Mouse (Mus musculus) liver, embryonic 16.5 days (tissue): Measurements from ENCODE around the gene Hist1h2bp. TPM values are rescaled to one million over a fixed set of nuclear protein-coding genes. Genes with fewer than 3 reads are reported as not detected.
"Not testable (repeated sequence)": the region's sequence is repeated elsewhere in the genome, so short reads cannot be mapped to it uniquely, and the experiment has no call there.

Experiments used
- ATAC-seq: fragments of 200-750 bp; cut with Nextera tagmentation; 2 replicates; pipeline ENCODE4 v1.8.0; 2017; ENCODE audit warnings: low read depth, mild to moderate bottlenecking, moderate number of reproducible peaks, moderate library complexity
- H3K27ac ChIP-seq: fragments of 300-500 bp; sonication (generic); 2 replicates; pipeline ENCODE4 v1.5.1; 2014; ENCODE audit warnings: mild to moderate bottlenecking, low read length
- H3K27me3 ChIP-seq: fragments of 300-500 bp; sonication (generic); 2 replicates; pipeline ENCODE4 v1.6.1; 2014; ENCODE audit warnings: low read depth, low read length, mixed read lengths; ENCODE audit not compliant: control insufficient read depth, insufficient read depth
- H3K36me3 ChIP-seq: fragments of 300-500 bp; sonication (generic); 2 replicates; pipeline ENCODE4 v1.6.1; 2014; ENCODE audit warnings: mild to moderate bottlenecking; ENCODE audit not compliant: control insufficient read depth, insufficient read depth
- H3K4me1 ChIP-seq: fragments of 300-500 bp; sonication (generic); 2 replicates; pipeline ENCODE4 v1.6.1; 2014; ENCODE audit warnings: low read depth, low read length, mixed read lengths; ENCODE audit not compliant: control insufficient read depth
- H3K4me2 ChIP-seq: fragments of 300-500 bp; sonication (generic); 2 replicates; pipeline ENCODE4 v1.6.1; 2014; ENCODE audit warnings: low read depth, low read length, mixed read lengths
- H3K4me3 ChIP-seq: fragments of 300-500 bp; sonication (generic); 2 replicates; pipeline ENCODE4 v1.5.1; 2014; ENCODE audit warnings: low read depth, mild to moderate bottlenecking, low read length
- H3K9ac ChIP-seq: fragments of 300-500 bp; sonication (generic); 2 replicates; pipeline ENCODE4 v1.6.1; 2014; ENCODE audit warnings: low read depth, low read length
- H3K9me3 ChIP-seq: fragments of 300-500 bp; sonication (generic); replicated peaks from 2 replicates; pipeline ENCODE4 v1.6.1; 2016; ENCODE audit warnings: low read length; ENCODE audit not compliant: control insufficient read depth
- WGBS: fragments of 180-500 bp; shearing (Covaris S2); extraction: QIAGEN DNeasy Blood & Tissue Kit; methylation state at CpG from one replicate; pipeline ENCODE4 v1.1.7; 2014; ENCODE audit not compliant: insufficient replicate concordance; 5-methylcytosine and 5-hydroxymethylcytosine counted together
- polyA plus RNA-seq: library from polyadenylated mRNA; unstranded; fragments of >200 nt; fragmentation: Nextera tagmentation; extraction: Ambion mirVana; gene quantifications from 2 replicates; pipeline ENCODE4 v1.2.1, GENCODE M21; 2015

The Hist1h2bp gene
- polyA plus RNA-seq, 1 experiment from 2014 or later = 3.8 TPM

- 75% methylated on average over 7 of the region's 7 CpGs for WGBS
- no peak overlapping the region for H3K27ac ChIP-seq
- no peak overlapping the region for H3K4me2 ChIP-seq
- no peaks in the 10 kb centered on the region for H3K27me3 ChIP-seq
- peaks cover under 1% of the 10 kb centered on the region; the same call in 1 of the 2 replicates for H3K4me1 ChIP-seq
- H3K4me3 ChIP-seq = no peak overlapping the region
- no peaks in the 10 kb centered on the region for H3K36me3 ChIP-seq
- no peak for ATAC-seq
- H3K9me3 ChIP-seq = no peaks in the 10 kb centered on the region
- no peak overlapping the region for H3K9ac ChIP-seq
These were observed 8.3 kb downstream of the Hist1h2bp start for GRCm38 (mm10) chr13:21795584-21795983.

- H3K9ac ChIP-seq, H3K4me2 ChIP-seq, H3K27ac ChIP-seq, H3K36me3 ChIP-seq, H3K27me3 ChIP-seq, H3K4me1 ChIP-seq, H3K4me3 ChIP-seq, H3K9me3 ChIP-seq: not testable (repeated sequence)
- peak; percentile 67; the same call in 1 of the 2 replicates for ATAC-seq
These were observed 9.9 kb downstream of the Hist1h2bp start for GRCm38 (mm10) chr13:21797163-21797562.

- not testable (repeated sequence) for H3K9ac ChIP-seq, H3K27me3 ChIP-seq, H3K27ac ChIP-seq, H3K4me1 ChIP-seq, H3K4me2 ChIP-seq, H3K36me3 ChIP-seq, H3K4me3 ChIP-seq, H3K9me3 ChIP-seq
- peak; percentile 65 for ATAC-seq
- WGBS = no CpG with 5 or more reads among the region's 4 CpGs
These were observed 15.8 kb downstream of the Hist1h2bp start for GRCm38 (mm10) chr13:21803058-21803457.

- not testable (repeated sequence) for H3K27ac ChIP-seq, H3K4me3 ChIP-seq, H3K4me2 ChIP-seq, H3K9me3 ChIP-seq, H3K4me1 ChIP-seq, H3K9ac ChIP-seq, H3K36me3 ChIP-seq, H3K27me3 ChIP-seq
- peak; percentile 86 for ATAC-seq
- no CpG with 5 or more reads among the region's 23 CpGs for WGBS
These were observed 22.8 kb downstream of the Hist1h2bp start, which contains the start of the genes Hist1h2bq and Hist1h2ao for GRCm38 (mm10) chr13:21810073-21810472. Gene Hist1h2bq, minus strand, starts transcription at chr13:21810197. Gene Hist1h2ao, plus strand, starts transcription at chr13:21810465.

GRCm38 (mm10) chr13:21811074-21811473 lies 23.8 kb downstream of the Hist1h2bp start:
- ATAC-seq = peak; percentile 3; the same call in 1 of the 2 replicates
- not testable (repeated sequence) for H3K9me3 ChIP-seq, H3K4me1 ChIP-seq, H3K4me3 ChIP-seq, H3K36me3 ChIP-seq, H3K27me3 ChIP-seq, H3K9ac ChIP-seq, H3K4me2 ChIP-seq, H3K27ac ChIP-seq
- no CpG with 5 or more reads among the region's 8 CpGs for WGBS

GRCm38 (mm10) chr13:21811539-21811938 lies 24.3 kb downstream of the Hist1h2bp start, which contains the start of gene Hist1h4m:
Gene Hist1h4m, plus strand, starts transcription at chr13:21811746.
- H3K27me3 ChIP-seq, H3K9me3 ChIP-seq, H3K4me1 ChIP-seq, H3K9ac ChIP-seq, H3K36me3 ChIP-seq: not testable (repeated sequence)
- Histone ChIP-seq H3K4me2 (peak within 1 kb of the TSS; percentile 42; the same call in 1 of the 2 replicates), H3K4me3 (peak within 1 kb of the TSS; percentile 29; the same call in 1 of the 2 replicates), H3K27ac (peak within 1 kb of the TSS; percentile 75)
- no CpG with 5 or more reads among the region's 24 CpGs for WGBS
- ATAC-seq = peak; percentile 37

- not testable (repeated sequence) for H3K27me3 ChIP-seq, H3K9me3 ChIP-seq, H3K9ac ChIP-seq, H3K4me1 ChIP-seq, H3K36me3 ChIP-seq
- ATAC-seq = peak; percentile 49
- Histone ChIP-seq H3K27ac (peak overlapping the region; percentile 75), H3K4me2 (peak overlapping the region; percentile 42; the same call in 1 of the 2 replicates), H3K4me3 (peak overlapping the region; percentile 29; the same call in 1 of the 2 replicates)
- under 1% methylated on average over 14 of the region's 14 CpGs for WGBS
These were observed 24.8 kb downstream of the Hist1h2bp start for GRCm38 (mm10) chr13:21812092-21812491.

GRCm38 (mm10) chr13:21820082-21820890 lies 33.0 kb downstream of the Hist1h2bp start:
- not testable (repeated sequence) for H3K4me3 ChIP-seq, H3K4me1 ChIP-seq, H3K36me3 ChIP-seq, H3K4me2 ChIP-seq, H3K27ac ChIP-seq, H3K9me3 ChIP-seq, H3K27me3 ChIP-seq, H3K9ac ChIP-seq
- ATAC-seq = peak; percentile 32; the same call in 1 of the 2 replicates
- WGBS = 66% methylated on average over 7 of the region's 16 CpGs

GRCm38 (mm10) chr13:21828511-21828910 lies 41.2 kb downstream of the Hist1h2bp start:
- WGBS = 82% methylated on average over 3 of the region's 3 CpGs
- Histone ChIP-seq H3K9ac (no peak overlapping the region), H3K4me3 (no peak overlapping the region), H3K4me2 (no peak overlapping the region), H3K27me3 (no peaks in the 10 kb centered on the region), H3K9me3 (no peaks in the 10 kb centered on the region), H3K27ac (no peak overlapping the region), H3K36me3 (no peaks in the 10 kb centered on the region), H3K4me1 (no peaks in the 10 kb centered on the region; the same call in 1 of the 2 replicates)
- no peak for ATAC-seq
